14 mouse cellular contexts compared by ENCODE assay signal in genomic region chr7:118365251-118365650, GRCm38 (mm10).
DNase-seq lines count a peak whose midpoint lies in the region; ATAC-seq and TF ChIP-seq lines count a peak whose summit lies in the region.
"Had no signal": no experiment of that assay in that cellular context is flagged by ENCODE, and none has a peak within 500 bp of the region (broad histone marks: within the 10 kb centered on the region; RNA-seq: fewer than 3 reads in every experiment).

No protein-coding gene starts in this region.

- no peaks in the 10 kb centered on the region for H3K36me3 ChIP-seq in intestine, embryonic 15.5 days
- H3K36me3 ChIP-seq in intestine, embryonic 16.5 days (ENCODE audit: control insufficient read depth, insufficient read depth, low read length), result no peaks in the 10 kb centered on the region
- H3K36me3 ChIP-seq in embryonic facial prominence, embryonic 10.5 days (replicated peaks), result no peaks in the 10 kb centered on the region
- H3K36me3 ChIP-seq in kidney, postnatal 0 days (ENCODE audit: insufficient read depth, low read length), result no peaks in the 10 kb centered on the region
- H3K36me3 ChIP-seq in midbrain, embryonic 10.5 days, result no peaks in the 10 kb centered on the region
- H3K36me3 ChIP-seq: heart, embryonic 15.5 days; hindbrain, embryonic 10.5 days; midbrain, embryonic 13.5 days had no signal

- H3K27me3 ChIP-seq in intestine, embryonic 15.5 days (replicated peaks), result no peaks in the 10 kb centered on the region
- H3K27me3 ChIP-seq in intestine, embryonic 16.5 days (replicated peaks; ENCODE audit: control insufficient read depth, insufficient read depth, low read length), result no peaks in the 10 kb centered on the region
- no peaks in the 10 kb centered on the region for H3K27me3 ChIP-seq in embryonic facial prominence, embryonic 10.5 days (replicated peaks; ENCODE audit: low read depth, poor library complexity, severe bottlenecking)
- no peaks in the 10 kb centered on the region for H3K27me3 ChIP-seq in kidney, postnatal 0 days (ENCODE audit: insufficient read depth, low read length)
- no peaks in the 10 kb centered on the region for H3K27me3 ChIP-seq in midbrain, embryonic 10.5 days (ENCODE audit: low read depth, poor library complexity, severe bottlenecking)
- H3K27me3 ChIP-seq: heart, embryonic 15.5 days; midbrain, embryonic 13.5 days had no signal

- H3K4me1 ChIP-seq in intestine, embryonic 15.5 days (replicated peaks), result no peaks in the 10 kb centered on the region
- H3K4me1 ChIP-seq in intestine, embryonic 16.5 days (ENCODE audit: control insufficient read depth, insufficient read depth, low read length), result no peaks in the 10 kb centered on the region
- peaks cover 51% of the 10 kb centered on the region for H3K4me1 ChIP-seq in embryonic facial prominence, embryonic 10.5 days
- H3K4me1 ChIP-seq in kidney, postnatal 0 days (replicated peaks; ENCODE audit: insufficient read depth, low read length), result peaks cover 5% of the 10 kb centered on the region; the same call in 1 of the 2 replicates
- H3K4me1 ChIP-seq in midbrain, embryonic 10.5 days, result peaks cover 13% of the 10 kb centered on the region
- H3K4me1 ChIP-seq: heart, embryonic 15.5 days had no signal

- WGBS in intestine, embryonic 15.5 days, result 53% methylated on average over 6 of the region's 6 CpGs
- WGBS in intestine, embryonic 16.5 days, result 58% methylated on average over 6 of the region's 6 CpGs
- WGBS in embryonic facial prominence, embryonic 10.5 days, result 51% methylated on average over 6 of the region's 6 CpGs
- WGBS in kidney, postnatal 0 days, result 54% methylated on average over 6 of the region's 6 CpGs
- 78% methylated on average over 6 of the region's 6 CpGs for WGBS in midbrain, embryonic 10.5 days

- no peak overlapping the region for H3K27ac ChIP-seq in intestine, embryonic 15.5 days
- H3K27ac ChIP-seq in intestine, embryonic 16.5 days (ENCODE audit: low read length), result no peak overlapping the region
- H3K27ac ChIP-seq in embryonic facial prominence, embryonic 10.5 days (replicated peaks), result peak overlapping the region; percentile 72
- peak overlapping the region; percentile 75 for H3K27ac ChIP-seq in kidney, postnatal 0 days
- no peak overlapping the region for H3K27ac ChIP-seq in midbrain, embryonic 10.5 days (replicated peaks)
- H3K27ac ChIP-seq: heart, adult 2 months; heart, embryonic 15.5 days; midbrain, embryonic 13.5 days had no signal

- no peaks in the 10 kb centered on the region for H3K9me3 ChIP-seq in intestine, embryonic 15.5 days
- H3K9me3 ChIP-seq in intestine, embryonic 16.5 days (ENCODE audit: control insufficient read depth, low read length), result no peaks in the 10 kb centered on the region
- no peaks in the 10 kb centered on the region for H3K9me3 ChIP-seq in embryonic facial prominence, embryonic 10.5 days
- H3K9me3 ChIP-seq in kidney, postnatal 0 days (replicated peaks; ENCODE audit: low read length), result no peaks in the 10 kb centered on the region
- no peaks in the 10 kb centered on the region for H3K9me3 ChIP-seq in midbrain, embryonic 10.5 days (replicated peaks)
- H3K9me3 ChIP-seq: heart, embryonic 15.5 days; hindbrain, embryonic 10.5 days; midbrain, embryonic 13.5 days had no signal

- DNase-seq in adipocyte (ENCODE audit: low spot score), result peak; percentile 41
- peak; percentile 23 for DNase-seq in embryonic facial prominence, embryonic 10.5 days (ENCODE audit: low spot score)
- DNase-seq in kidney, postnatal 0 days (ENCODE audit: low spot score), result no peak
- no peak for DNase-seq in urinary bladder, postnatal 10 days (ENCODE audit: low spot score)
- DNase-seq in adrenal gland, adult 2 months, result no peak
- DNase-seq in midbrain, embryonic 10.5 days (ENCODE audit: low spot score), result no peak
- DNase-seq: liver had no signal

- H3K4me3 ChIP-seq in intestine, embryonic 15.5 days (replicated peaks), result no peak overlapping the region
- no peak overlapping the region for H3K4me3 ChIP-seq in intestine, embryonic 16.5 days (ENCODE audit: low read length)
- H3K4me3 ChIP-seq in embryonic facial prominence, embryonic 10.5 days, result no peak overlapping the region
- no peak overlapping the region for H3K4me3 ChIP-seq in kidney, postnatal 0 days (replicated peaks; ENCODE audit: low read depth, low read length)
- H3K4me3 ChIP-seq in midbrain, embryonic 10.5 days, result no peak overlapping the region
- H3K4me3 ChIP-seq: heart, adult 2 months; heart, embryonic 15.5 days; hindbrain, embryonic 10.5 days; midbrain, embryonic 13.5 days had no signal

- H3K4me2 ChIP-seq in intestine, embryonic 15.5 days (replicated peaks), result no peak overlapping the region
- H3K4me2 ChIP-seq in intestine, embryonic 16.5 days (ENCODE audit: low read depth, low read length), result no peak overlapping the region
- no peak overlapping the region for H3K4me2 ChIP-seq in kidney, postnatal 0 days (ENCODE audit: low read length)
- H3K4me2 ChIP-seq: heart, embryonic 15.5 days; lung, embryonic 14.5 days; midbrain, embryonic 13.5 days had no signal

- no peak overlapping the region for H3K9ac ChIP-seq in intestine, embryonic 15.5 days
- no peak overlapping the region for H3K9ac ChIP-seq in intestine, embryonic 16.5 days (ENCODE audit: low read depth, low read length)
- no peak overlapping the region for H3K9ac ChIP-seq in kidney, postnatal 0 days (ENCODE audit: low read depth, low read length)
- H3K9ac ChIP-seq: heart, embryonic 15.5 days; lung, embryonic 14.5 days; midbrain, embryonic 13.5 days had no signal

- 0 out of 2 replicates have a peak, but pooled peaks have one; percentile 39 for ATAC-seq in intestine, embryonic 15.5 days
- ATAC-seq in intestine, embryonic 16.5 days, result no peak
- no peak for ATAC-seq in kidney, postnatal 0 days (replicated peaks; ENCODE audit: low FRiP score, low read depth)
- ATAC-seq: midbrain, embryonic 13.5 days had no signal

- TF ChIP-seq CTCF in kidney, postnatal 0 days (IDR thresholded peaks at IDR 0.05; ENCODE audit: low read depth), result no peak

Comparison
In these comparisons a context has a peak if more than half of its experiments do, and no peak if none do; other contexts are left out.
1. H3K27ac ChIP-seq: peak in embryonic facial prominence, embryonic 10.5 days (single experiment) and kidney, postnatal 0 days (single experiment); none in intestine, embryonic 15.5 days (single experiment), intestine, embryonic 16.5 days (single experiment) and midbrain, embryonic 10.5 days (single experiment).
2. DNase-seq: peak in adipocyte (single experiment) and embryonic facial prominence, embryonic 10.5 days (single experiment); none in kidney, postnatal 0 days (single experiment), urinary bladder, postnatal 10 days (single experiment), adrenal gland, adult 2 months (single experiment) and midbrain, embryonic 10.5 days (single experiment).